Mouse (Mus musculus) CH12.LX (cell line): ENCODE data around the gene Rab42.

Experiments used
- CHD2 ChIP-seq: IDR thresholded peaks from 2 replicates; pipeline ENCODE4 v1.6.1; 2011; ENCODE audit warnings: low read length, improper control_type of control experiment
- CTCF ChIP-seq, 2 experiments: IDR thresholded peaks in 1 of 2; conservative IDR thresholded peaks in 1 of 2; 2 replicates each; pipeline ENCODE4 v1.5.1; 2011 to 2012; ENCODE audit warnings: low read depth in 2 of 2, low read length in 2 of 2, improper control_type of control experiment in 1 of 2, inconsistent platforms in 1 of 2, mild to moderate bottlenecking in 1 of 2, moderate library complexity in 1 of 2
- EP300 ChIP-seq: IDR thresholded peaks from 2 replicates; pipeline ENCODE4 v1.6.1; 2011; ENCODE audit warnings: low read length, improper control_type of control experiment
- JUND ChIP-seq: conservative IDR thresholded peaks from 2 replicates; pipeline ENCODE4 v1.6.1; 2011; ENCODE audit warnings: low read depth, low read length, improper control_type of control experiment
- NRF1 ChIP-seq: IDR thresholded peaks from 2 replicates; pipeline ENCODE4 v1.6.1; 2014; ENCODE audit warnings: low read depth, mild to moderate bottlenecking, inconsistent platforms, low read length, improper control_type of control experiment, moderate library complexity
- POLR2A ChIP-seq: IDR thresholded peaks from 2 replicates; pipeline ENCODE4 v1.6.1; 2011; ENCODE audit warnings: low read depth, mild to moderate bottlenecking, improper control_type of control experiment, low read length
- RCOR1 ChIP-seq: conservative IDR thresholded peaks from 2 replicates; pipeline ENCODE4 v1.6.1; 2012; ENCODE audit warnings: low read depth, mild to moderate bottlenecking, inconsistent platforms, low read length, improper control_type of control experiment
- USF1 ChIP-seq: IDR thresholded peaks from 2 replicates; pipeline ENCODE4 v1.6.1; 2014; ENCODE audit warnings: low read depth, mild to moderate bottlenecking, inconsistent platforms, low read length, improper control_type of control experiment
- USF2 ChIP-seq: conservative IDR thresholded peaks from 2 replicates; pipeline ENCODE4 v1.6.1; 2011; ENCODE audit warnings: low read depth, low read length, improper control_type of control experiment
- ZMIZ1 ChIP-seq: IDR thresholded peaks from 2 replicates; pipeline ENCODE4 v1.6.1; 2012; ENCODE audit warnings: low read depth, mild to moderate bottlenecking, inconsistent platforms, low read length, improper control_type of control experiment

DNA sequence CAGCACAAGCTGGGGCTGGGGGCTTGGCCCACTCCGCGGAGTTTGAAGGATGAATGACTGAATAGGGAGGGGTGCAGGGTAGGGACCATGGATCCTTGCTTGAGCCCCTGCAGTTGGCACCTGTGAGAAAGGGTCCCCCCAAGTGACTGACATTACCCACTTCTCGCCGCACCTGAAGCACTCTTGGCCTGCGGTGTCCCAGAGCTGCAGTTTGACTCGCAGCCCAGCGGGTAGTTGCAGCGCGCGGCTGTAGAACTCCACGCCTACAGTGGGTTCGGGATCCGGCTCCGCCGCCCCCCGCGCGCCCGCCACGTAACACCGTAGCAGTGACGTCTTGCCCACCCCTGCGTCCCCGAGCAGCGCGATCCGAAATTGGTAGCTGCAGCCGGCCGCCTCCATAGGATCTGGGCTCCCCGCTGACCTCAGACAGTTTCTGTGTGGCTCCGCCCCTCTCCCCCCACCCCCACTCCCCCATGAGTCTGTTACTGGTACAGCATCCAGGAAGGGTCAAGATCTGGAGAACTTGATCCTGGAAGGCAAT is at the start of gene Rab42:
- TF ChIP-seq CTCF (conservative IDR thresholded peaks at IDR 0.05 in 1 of 2, IDR thresholded peaks at IDR 0.05 in 1 of 2; ENCODE audit: low read depth in 2 of 2, low read length in 2 of 2) (no peak), EP300 (no peak), USF1 (no peak), ZMIZ1 (no peak), USF2 (no peak), JUND (no peak), NRF1 (no peak), CHD2 (no peak), POLR2A (no peak), RCOR1 (no peak)
